Mouse (Mus musculus) brain, embryonic 14.5 days (tissue): ENCODE measurements around the gene Borcs8.

ENCODE experiments used
- CTCF ChIP-seq: fragments of 200-500 bp; IDR thresholded peaks from 2 replicates; pipeline ENCODE4 v1.5.1; 2012; ENCODE audit warnings: inconsistent platforms, mild to moderate bottlenecking, moderate library complexity, borderline replicate concordance; ENCODE audit not compliant: insufficient read depth, insufficient read length; ENCODE audit errors: extremely low read depth
- POLR2A ChIP-seq: fragments of 200-500 bp; IDR thresholded peaks from 2 replicates; pipeline ENCODE4 v1.6.1; 2012; ENCODE audit warnings: mild to moderate bottlenecking, inconsistent platforms, borderline replicate concordance; ENCODE audit not compliant: poor library complexity, insufficient read depth, insufficient read length, severe bottlenecking; ENCODE audit errors: extremely low read depth

- TF ChIP-seq CTCF (no peak), POLR2A (no peak)
Observed at GRCm38 (mm10) chr8:70183194-70183593, 43.9 kb downstream of the Borcs8 start.
